Mouse (Mus musculus): Measurements from ENCODE around the gene Endov. TPM values are rescaled to one million over a fixed set of nuclear protein-coding genes. Genes with fewer than 3 reads are reported as not detected.

Endov gene
- polyA plus RNA-seq, 1 experiment from 2014 or later = 19.8 TPM

GRCm38 (mm10) chr11:119497451-119497850 is 6.3 kb downstream of the Endov start:
- no peak overlapping the region for H3K4me3 ChIP-seq (ENCODE audit: low read depth, low read length)
- no peak overlapping the region for H3K4me2 ChIP-seq (ENCODE audit: low read length)
- 71% methylated on average over 4 of the region's 4 CpGs for WGBS
- H3K9me3 ChIP-seq (replicated peaks; ENCODE audit: control insufficient read depth, low read length, poor library complexity, severe bottlenecking) = no peaks in the 10 kb centered on the region
- H3K27ac ChIP-seq (ENCODE audit: low read length) = no peak overlapping the region
- H3K36me3 ChIP-seq (ENCODE audit: control insufficient read depth, insufficient read depth, low read length) = peaks cover 5% of the 10 kb centered on the region; the same call in 1 of the 2 replicates
- peaks cover 6% of the 10 kb centered on the region for H3K4me1 ChIP-seq (ENCODE audit: control insufficient read depth, insufficient read depth, low read length)
- H3K9ac ChIP-seq (ENCODE audit: low read depth, low read length) = no peak overlapping the region
- no peaks in the 10 kb centered on the region for H3K27me3 ChIP-seq (ENCODE audit: control insufficient read depth, insufficient read depth, low read depth, low read length)
- no peak for ATAC-seq

DNA sequence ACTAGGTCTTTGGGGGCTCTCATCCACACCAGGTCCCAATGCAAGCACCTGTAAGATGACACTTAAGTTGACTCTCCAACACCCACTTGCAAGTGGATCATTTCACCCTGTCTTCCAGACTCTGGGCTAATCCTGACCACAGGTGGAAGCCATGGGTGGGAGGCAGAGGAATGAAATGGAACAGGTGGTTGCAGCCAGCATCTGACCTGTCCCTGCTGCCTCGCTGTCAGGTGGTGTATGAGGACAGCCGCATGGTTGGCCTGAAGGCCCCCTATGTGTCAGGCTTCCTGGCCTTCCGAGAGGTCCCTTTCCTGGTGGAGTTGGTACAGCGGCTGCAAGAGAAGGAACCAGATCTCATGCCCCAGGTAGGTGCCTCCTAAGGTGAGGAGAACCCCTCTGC is 8.2 kb downstream of the Endov start:
- Histone ChIP-seq H3K4me1 (ENCODE audit: control insufficient read depth, insufficient read depth, low read length) (no peaks in the 10 kb centered on the region), H3K4me2 (ENCODE audit: low read length) (no peak overlapping the region), H3K9ac (ENCODE audit: low read depth, low read length) (no peak overlapping the region), H3K27ac (ENCODE audit: low read length) (no peak overlapping the region), H3K36me3 (ENCODE audit: control insufficient read depth, insufficient read depth, low read length) (peaks cover 6% of the 10 kb centered on the region; the same call in 1 of the 2 replicates), H3K4me3 (ENCODE audit: low read depth, low read length) (no peak overlapping the region), H3K27me3 (ENCODE audit: control insufficient read depth, insufficient read depth, low read depth, low read length) (no peaks in the 10 kb centered on the region), H3K9me3 (replicated peaks; ENCODE audit: control insufficient read depth, low read length, poor library complexity, severe bottlenecking) (no peaks in the 10 kb centered on the region)
- WGBS = 94% methylated on average over 4 of the region's 4 CpGs
- ATAC-seq = no peak

- no peaks in the 10 kb centered on the region for H3K4me1 ChIP-seq (ENCODE audit: control insufficient read depth, insufficient read depth, low read length)
- H3K36me3 ChIP-seq (ENCODE audit: control insufficient read depth, insufficient read depth, low read length) = peaks cover 7% of the 10 kb centered on the region; the same call in 1 of the 2 replicates
- ATAC-seq = no peak
Observed at GRCm38 (mm10) chr11:119500011-119500410, 8.9 kb downstream of the Endov start.

DNA sequence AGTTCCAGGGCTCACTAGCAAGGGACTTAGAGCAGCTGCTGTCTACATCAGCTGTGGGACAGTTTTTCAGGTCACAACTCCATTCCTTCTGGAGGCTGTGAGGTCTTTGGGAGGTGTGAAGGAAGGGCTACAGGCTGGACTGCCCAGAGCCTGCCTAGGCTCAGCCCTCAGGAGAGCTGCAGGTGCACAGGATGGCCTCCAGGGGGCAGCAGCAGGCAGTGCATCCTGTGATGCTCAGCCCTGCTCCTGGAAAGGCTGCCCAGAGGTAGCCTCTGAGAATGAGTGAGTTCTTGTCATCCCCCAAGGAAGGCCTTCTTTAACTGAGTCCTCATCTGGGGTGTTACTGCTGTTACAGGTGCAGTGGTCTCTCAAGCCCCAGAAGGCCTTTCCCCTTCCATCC is 12.5 kb downstream of the Endov start:
- Histone ChIP-seq H3K4me1 (ENCODE audit: control insufficient read depth, insufficient read depth, low read length) (no peaks in the 10 kb centered on the region), H3K27ac (ENCODE audit: low read length) (no peak overlapping the region), H3K4me2 (ENCODE audit: low read length) (no peak overlapping the region), H3K4me3 (ENCODE audit: low read depth, low read length) (no peak overlapping the region), H3K9me3 (replicated peaks; ENCODE audit: control insufficient read depth, low read length, poor library complexity, severe bottlenecking) (no peaks in the 10 kb centered on the region), H3K27me3 (ENCODE audit: control insufficient read depth, insufficient read depth, low read depth, low read length) (no peaks in the 10 kb centered on the region), H3K36me3 (ENCODE audit: control insufficient read depth, insufficient read depth, low read length) (peaks cover 22% of the 10 kb centered on the region; the same call in 1 of the 2 replicates), H3K9ac (ENCODE audit: low read depth, low read length) (peak overlapping the region; percentile 8; the same call in 1 of the 2 replicates)
- ATAC-seq = peak; percentile 76

More at GRCm38 (mm10) chr11:119500011-119500410, 8.9 kb downstream of the Endov start:
- no peak overlapping the region for H3K9ac ChIP-seq (ENCODE audit: low read depth, low read length)
- H3K4me3 ChIP-seq (ENCODE audit: low read depth, low read length) = no peak overlapping the region
- H3K9me3 ChIP-seq (replicated peaks; ENCODE audit: control insufficient read depth, low read length, poor library complexity, severe bottlenecking) = no peaks in the 10 kb centered on the region
- no peak overlapping the region for H3K27ac ChIP-seq (ENCODE audit: low read length)
- 96% methylated on average over 2 of the region's 2 CpGs for WGBS
- no peak overlapping the region for H3K4me2 ChIP-seq (ENCODE audit: low read length)
- no peaks in the 10 kb centered on the region for H3K27me3 ChIP-seq (ENCODE audit: control insufficient read depth, insufficient read depth, low read depth, low read length)

GRCm38 (mm10) chr11:119506386-119506785 is 15.2 kb downstream of the Endov start:
- 94% methylated on average over 4 of the region's 4 CpGs for WGBS
- Histone ChIP-seq H3K36me3 (ENCODE audit: control insufficient read depth, insufficient read depth, low read length) (peaks cover 22% of the 10 kb centered on the region; the same call in 1 of the 2 replicates), H3K9ac (ENCODE audit: low read depth, low read length) (no peak overlapping the region), H3K4me2 (ENCODE audit: low read length) (no peak overlapping the region), H3K4me3 (ENCODE audit: low read depth, low read length) (no peak overlapping the region), H3K4me1 (ENCODE audit: control insufficient read depth, insufficient read depth, low read length) (no peaks in the 10 kb centered on the region), H3K9me3 (replicated peaks; ENCODE audit: control insufficient read depth, low read length, poor library complexity, severe bottlenecking) (no peaks in the 10 kb centered on the region), H3K27me3 (ENCODE audit: control insufficient read depth, insufficient read depth, low read depth, low read length) (no peaks in the 10 kb centered on the region), H3K27ac (ENCODE audit: low read length) (no peak overlapping the region)
- no peak for ATAC-seq

- no peak overlapping the region for H3K4me2 ChIP-seq (ENCODE audit: low read length)
- 91% methylated on average over 8 of the region's 8 CpGs for WGBS
- H3K27ac ChIP-seq (ENCODE audit: low read length) = no peak overlapping the region
- no peak overlapping the region for H3K4me3 ChIP-seq (ENCODE audit: low read depth, low read length)
- no peak overlapping the region for H3K9ac ChIP-seq (ENCODE audit: low read depth, low read length)
- H3K36me3 ChIP-seq (ENCODE audit: control insufficient read depth, insufficient read depth, low read length) = peaks cover 16% of the 10 kb centered on the region; the same call in 1 of the 2 replicates
- H3K9me3 ChIP-seq (replicated peaks; ENCODE audit: control insufficient read depth, low read length, poor library complexity, severe bottlenecking) = no peaks in the 10 kb centered on the region
- no peak for ATAC-seq
- 0 out of 2 replicates have a peak, but pooled peaks cover 2% of the 10 kb centered on the region for H3K4me1 ChIP-seq (ENCODE audit: control insufficient read depth, insufficient read depth, low read length)
- no peaks in the 10 kb centered on the region for H3K27me3 ChIP-seq (ENCODE audit: control insufficient read depth, insufficient read depth, low read depth, low read length)
Observed at GRCm38 (mm10) chr11:119507772-119508171, 16.6 kb downstream of the Endov start.

GRCm38 (mm10) chr11:119509165-119509776 is 18.1 kb downstream of the Endov start:
- H3K4me3 ChIP-seq (ENCODE audit: low read depth, low read length) = no peak overlapping the region
- peaks cover 9% of the 10 kb centered on the region for H3K4me1 ChIP-seq (ENCODE audit: control insufficient read depth, insufficient read depth, low read length)
- no peaks in the 10 kb centered on the region for H3K27me3 ChIP-seq (ENCODE audit: control insufficient read depth, insufficient read depth, low read depth, low read length)
- no peak overlapping the region for H3K9ac ChIP-seq (ENCODE audit: low read depth, low read length)
- peaks cover 16% of the 10 kb centered on the region; the same call in 1 of the 2 replicates for H3K36me3 ChIP-seq (ENCODE audit: control insufficient read depth, insufficient read depth, low read length)
- 40% methylated on average over 5 of the region's 5 CpGs for WGBS
- H3K4me2 ChIP-seq (ENCODE audit: low read length) = no peak overlapping the region
- no peak for ATAC-seq
- H3K9me3 ChIP-seq (replicated peaks; ENCODE audit: control insufficient read depth, low read length, poor library complexity, severe bottlenecking) = no peaks in the 10 kb centered on the region
- H3K27ac ChIP-seq (ENCODE audit: low read length) = peak overlapping the region; percentile 51

- H3K27me3 ChIP-seq (ENCODE audit: control insufficient read depth, insufficient read depth, low read depth, low read length) = no peaks in the 10 kb centered on the region
- peak overlapping the region; percentile 42; the same call in 1 of the 2 replicates for H3K27ac ChIP-seq (ENCODE audit: low read length)
- no peak overlapping the region for H3K9ac ChIP-seq (ENCODE audit: low read depth, low read length)
Observed at GRCm38 (mm10) chr11:119513038-119513659, 22.0 kb downstream of the Endov start.

More at GRCm38 (mm10) chr11:119513038-119513659, 22.0 kb downstream of the Endov start:
- 50% methylated on average over 9 of the region's 9 CpGs for WGBS
- Histone ChIP-seq H3K4me2 (ENCODE audit: low read length) (no peak overlapping the region), H3K36me3 (ENCODE audit: control insufficient read depth, insufficient read depth, low read length) (no peaks in the 10 kb centered on the region), H3K4me1 (ENCODE audit: control insufficient read depth, insufficient read depth, low read length) (peaks cover 24% of the 10 kb centered on the region), H3K4me3 (ENCODE audit: low read depth, low read length) (no peak overlapping the region), H3K9me3 (replicated peaks; ENCODE audit: control insufficient read depth, low read length, poor library complexity, severe bottlenecking) (no peaks in the 10 kb centered on the region)
- no peak for ATAC-seq

Measured in midbrain, embryonic 16.5 days (tissue).